Mouse (Mus musculus) thymus, postnatal 36 days (tissue): Measurements from ENCODE around the gene Scfd1.

Source experiments
- DNase-seq, 2 experiments: peaks; one replicate each; pipeline ENCODE4 v3.0.0; 2022; ENCODE audit warnings: mixed read lengths in 2 of 2

Gene Scfd1

DNA sequence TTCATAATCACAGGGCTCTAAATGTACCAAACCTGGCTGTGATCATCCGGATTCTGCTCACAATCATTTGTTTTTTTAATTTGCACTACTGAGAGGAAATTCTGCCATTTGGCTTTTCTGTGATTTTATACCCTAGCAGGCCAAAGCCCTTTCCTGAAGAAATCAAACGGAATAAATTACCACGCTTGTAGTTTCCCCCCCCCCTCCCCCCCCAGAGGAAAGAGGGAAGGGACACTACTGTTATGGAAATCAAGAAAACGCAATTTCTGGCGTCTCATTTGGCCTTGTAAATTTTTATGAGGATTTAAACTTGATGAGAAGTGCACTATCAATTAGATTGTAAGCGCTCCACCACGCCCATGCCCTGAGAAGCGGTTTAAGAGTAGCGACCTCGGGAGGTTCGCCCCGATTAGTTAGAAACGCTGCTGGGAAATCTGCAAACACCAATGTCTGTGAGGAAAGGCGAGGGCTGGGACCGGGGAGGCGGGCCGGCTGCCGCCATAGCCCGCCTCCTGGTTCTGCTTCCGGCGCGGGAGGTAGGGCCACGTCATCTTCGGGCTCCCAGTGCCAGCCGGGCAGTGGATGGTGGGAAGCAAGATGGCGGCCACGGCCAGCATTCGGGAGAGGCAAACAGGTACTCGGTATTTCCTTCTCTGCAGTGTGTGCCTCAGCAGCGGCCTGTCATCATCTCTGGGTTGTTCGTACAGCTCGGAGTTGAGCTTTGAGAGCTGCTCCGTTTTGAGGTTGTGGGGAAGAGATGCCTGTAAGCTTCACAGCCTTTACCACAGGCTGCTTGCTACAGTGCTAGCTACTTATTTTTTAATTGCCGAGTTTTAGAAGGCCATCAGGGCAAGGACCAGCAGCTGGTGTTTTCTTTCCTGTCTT is at the start of gene Scfd1:
Gene Scfd1 (plus strand): TSS at position 508 of the 885 bp plus-strand sequence.
- DNase-seq, result peak; percentile 87 to 91

- DNase-seq, result no peak
Observed at GRCm38 (mm10) chr12:51337014-51337413, 40.3 kb upstream of the Scfd1 start.

DNA sequence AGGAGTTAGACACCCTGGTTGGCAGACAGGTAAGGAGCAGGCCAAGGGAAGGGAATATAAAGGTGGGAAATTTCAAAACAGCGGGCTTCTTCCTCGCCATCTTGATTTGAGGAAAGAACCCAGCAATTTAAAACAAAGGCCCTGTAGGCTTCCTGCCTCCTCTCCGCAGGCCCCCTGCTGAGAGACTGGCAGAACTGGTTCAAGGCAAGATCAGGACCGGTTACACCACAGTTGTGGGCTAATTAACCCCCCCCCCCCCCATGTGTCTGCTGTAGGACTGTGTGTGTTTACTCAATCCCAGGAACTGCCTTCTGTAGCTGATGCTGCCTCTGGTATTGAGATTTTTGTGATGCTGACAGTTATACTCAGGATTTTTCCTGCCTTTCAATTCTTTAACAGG is 31.2 kb upstream of the Scfd1 start:
- no peak for DNase-seq

- DNase-seq, result peak; percentile 80 to 86
Observed at GRCm38 (mm10) chr12:51347988-51348697, 29.2 kb upstream of the Scfd1 start, which contains the start of gene G2e3. Gene G2e3, plus strand, starts transcription at chr12:51348061.

GRCm38 (mm10) chr12:51348698-51348998 is 28.7 kb upstream of the Scfd1 start:
- no peak for DNase-seq

- no peak for DNase-seq
Observed at GRCm38 (mm10) chr12:51355296-51355695, 22.0 kb upstream of the Scfd1 start.

GRCm38 (mm10) chr12:51361294-51361693 is 16.0 kb upstream of the Scfd1 start:
- no peak for DNase-seq

GRCm38 (mm10) chr12:51362898-51363297 is 14.4 kb upstream of the Scfd1 start:
- no peak for DNase-seq

DNA sequence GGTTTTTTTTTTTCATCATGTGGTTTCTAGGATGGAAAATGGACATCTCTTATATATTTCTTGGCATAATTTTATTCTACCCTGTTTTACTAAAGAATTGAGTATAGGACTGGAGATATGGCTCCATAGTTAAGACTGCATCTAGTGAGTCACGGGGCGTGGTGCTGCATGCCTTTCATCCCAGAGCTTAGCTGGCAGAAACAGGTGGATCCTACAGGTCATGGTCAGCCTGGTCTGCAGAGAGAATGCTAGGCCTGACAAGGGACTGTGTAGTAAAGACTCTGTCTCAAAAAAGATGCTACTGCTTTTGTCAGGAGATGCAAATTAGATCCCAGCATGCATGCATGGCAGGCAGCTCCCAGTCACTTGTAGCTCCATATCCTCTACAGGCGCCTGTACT is 8.8 kb upstream of the Scfd1 start:
- DNase-seq, result no peak

DNA sequence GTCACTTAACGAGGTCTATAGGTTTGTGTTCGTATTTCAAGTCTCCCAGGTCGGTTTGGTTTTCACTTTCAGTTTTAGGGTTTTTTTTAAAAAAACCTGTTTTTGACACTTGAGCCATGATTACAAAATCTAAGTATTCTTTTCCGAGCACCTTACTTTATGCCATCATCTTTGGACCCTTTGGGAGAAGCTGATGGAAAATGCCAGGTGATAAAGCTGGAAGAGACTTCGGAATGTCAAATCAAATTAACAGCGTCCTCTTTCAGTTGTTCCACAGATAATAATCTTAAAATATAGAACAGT is 529 bp downstream of the Scfd1 start:
- DNase-seq, result no peak

DNA sequence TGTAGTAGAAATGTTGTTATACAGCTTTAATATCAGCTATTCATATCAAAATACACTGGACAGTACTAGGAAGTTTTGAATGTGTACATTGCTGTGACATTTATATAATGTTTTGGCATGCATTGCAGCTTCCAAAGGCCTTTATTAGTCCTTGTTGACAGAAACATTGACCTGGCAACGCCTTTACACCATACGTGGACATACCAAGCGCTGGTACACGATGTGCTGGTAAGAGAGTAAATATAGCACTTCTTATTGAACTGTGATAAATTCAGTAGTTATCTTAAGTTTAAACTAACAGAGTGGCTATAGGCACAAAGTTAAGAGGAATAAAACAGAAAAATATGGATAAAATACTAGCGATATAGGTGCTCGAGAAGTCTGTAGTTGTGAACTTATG is 22.6 kb downstream of the Scfd1 start:
- no peak for DNase-seq

DNA sequence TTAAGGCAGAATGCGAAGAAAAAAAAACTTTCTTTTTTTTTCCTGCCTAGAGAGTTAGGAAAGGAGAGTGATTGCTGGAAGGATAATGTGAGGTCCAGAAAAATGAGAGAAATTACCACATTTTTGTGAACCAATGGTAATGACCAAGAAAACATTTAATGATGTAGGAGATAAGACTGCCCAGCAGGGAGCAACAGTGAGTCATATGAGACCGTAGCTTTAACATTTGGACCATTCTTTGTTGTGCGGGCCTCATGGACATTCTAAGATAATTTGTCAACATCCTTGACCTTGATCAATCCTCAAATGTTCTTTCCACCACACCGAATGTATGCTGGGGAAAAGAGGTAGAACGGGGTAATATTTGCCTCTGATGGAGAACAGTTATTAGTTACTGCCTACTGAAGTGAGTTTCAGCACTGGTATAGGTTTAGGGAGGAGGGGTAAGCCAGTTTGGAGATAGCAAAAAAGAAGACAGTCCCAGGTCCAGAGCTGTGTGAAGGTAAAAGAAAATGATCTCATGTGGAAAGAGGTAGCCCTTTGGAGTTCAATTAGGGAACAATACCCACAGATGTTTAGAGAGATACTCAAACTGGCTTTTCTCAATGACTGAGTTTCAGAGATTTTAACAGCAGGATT is 24.9 kb downstream of the Scfd1 start:
- no peak for DNase-seq

GRCm38 (mm10) chr12:51403987-51404586 is 26.8 kb downstream of the Scfd1 start:
- no peak for DNase-seq

DNA sequence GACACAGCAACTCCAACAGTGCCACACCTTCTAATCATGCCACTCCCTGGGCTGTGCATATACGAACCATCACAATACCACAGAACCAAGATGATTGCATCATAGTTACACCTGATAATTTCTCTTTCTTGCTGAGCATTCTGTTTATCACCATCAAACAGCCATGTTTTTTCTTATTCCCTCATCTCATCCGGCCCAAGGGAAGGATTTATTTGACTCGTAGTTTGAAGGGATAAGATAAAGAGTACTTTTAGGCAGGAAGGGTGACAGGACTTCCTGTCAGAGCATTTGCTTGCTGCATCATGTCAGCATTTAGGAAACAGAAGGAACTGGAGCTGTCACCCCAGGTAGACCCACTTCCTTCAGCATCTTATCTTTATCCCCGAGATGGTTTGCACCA is 34.1 kb downstream of the Scfd1 start:
- no peak for DNase-seq

- DNase-seq, result no peak
Observed at GRCm38 (mm10) chr12:51437541-51437940, 60.2 kb downstream of the Scfd1 start.

DNA sequence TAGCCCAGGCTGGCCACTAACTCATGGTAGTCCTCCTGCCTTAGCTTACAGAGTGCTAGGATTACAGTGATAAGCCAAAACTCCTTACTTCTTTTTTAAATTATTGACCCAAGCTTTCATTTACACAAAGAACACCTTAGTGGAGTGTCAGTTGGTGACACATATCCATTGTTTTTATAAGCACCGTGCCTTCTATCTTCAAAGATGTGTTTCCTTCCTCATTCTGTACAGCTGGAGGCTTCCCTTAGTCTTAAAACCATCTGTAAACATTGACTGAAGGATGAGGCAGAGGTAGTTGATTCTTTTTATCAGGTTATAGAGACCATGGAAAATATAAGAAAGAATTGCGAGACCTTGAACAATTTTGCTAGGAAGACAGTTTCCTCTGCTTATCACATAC is 61.0 kb downstream of the Scfd1 start:
- no peak for DNase-seq

DNA sequence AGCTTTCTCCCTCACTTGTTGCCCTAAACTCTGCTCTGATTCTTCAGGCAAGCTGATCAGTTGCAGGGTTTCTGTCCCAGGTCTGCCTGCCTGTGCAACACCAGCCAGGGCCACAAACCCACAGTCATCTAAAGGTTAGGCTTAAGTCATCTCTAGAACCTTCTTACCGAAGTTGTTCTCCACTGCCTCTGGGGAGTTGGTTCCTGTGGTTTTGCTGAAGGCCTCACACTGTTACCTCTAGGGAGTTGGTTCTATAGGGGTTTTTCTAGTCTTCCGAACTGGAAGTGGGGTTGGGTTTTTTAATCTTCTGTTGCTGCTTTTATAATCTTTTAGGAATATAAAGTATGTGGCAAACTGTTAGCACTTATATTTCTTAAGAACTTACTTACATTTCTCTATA is 72.0 kb downstream of the Scfd1 start:
- no peak for DNase-seq

DNA sequence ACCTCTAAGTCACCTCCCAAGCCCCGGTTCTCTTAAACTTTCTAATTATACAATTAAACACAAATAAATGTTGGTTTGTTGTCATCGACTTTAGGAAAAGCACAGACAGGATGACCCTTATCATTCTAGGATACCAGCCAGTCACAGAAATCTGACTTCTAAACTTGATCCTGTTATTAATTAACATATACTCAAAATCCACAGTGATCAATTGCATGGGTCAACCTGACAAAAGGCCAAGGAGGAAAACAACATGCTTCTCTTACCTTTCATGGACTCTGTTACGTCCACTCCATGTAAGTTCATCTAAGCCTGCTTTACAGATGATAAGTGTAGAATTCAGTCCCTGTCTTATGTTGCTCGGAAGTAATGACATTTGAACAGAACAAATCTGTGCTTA is 93.6 kb downstream of the Scfd1 start:
- no peak for DNase-seq

- DNase-seq, result no peak
Observed at GRCm38 (mm10) chr12:51481246-51481645, 103.9 kb downstream of the Scfd1 start.

DNA sequence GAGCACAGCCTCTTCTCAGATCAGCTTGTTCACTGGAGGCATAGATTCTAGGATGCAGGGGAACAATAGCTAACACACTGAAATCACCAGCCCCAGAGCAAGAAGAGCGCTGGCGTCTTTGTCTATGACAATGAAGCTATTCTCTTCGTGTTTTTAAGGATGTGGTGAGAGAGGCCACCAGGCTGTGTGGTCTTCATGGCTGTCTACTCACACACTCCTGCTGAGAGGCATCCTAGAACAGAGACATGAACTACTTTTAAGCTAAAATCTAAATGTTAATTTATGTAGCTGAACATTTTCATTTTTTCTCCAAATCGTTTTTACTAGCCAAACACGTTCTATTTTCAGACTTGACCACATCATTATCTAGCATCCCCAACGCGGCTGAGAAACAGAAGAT is 114.7 kb downstream of the Scfd1 start:
- no peak for DNase-seq

DNA sequence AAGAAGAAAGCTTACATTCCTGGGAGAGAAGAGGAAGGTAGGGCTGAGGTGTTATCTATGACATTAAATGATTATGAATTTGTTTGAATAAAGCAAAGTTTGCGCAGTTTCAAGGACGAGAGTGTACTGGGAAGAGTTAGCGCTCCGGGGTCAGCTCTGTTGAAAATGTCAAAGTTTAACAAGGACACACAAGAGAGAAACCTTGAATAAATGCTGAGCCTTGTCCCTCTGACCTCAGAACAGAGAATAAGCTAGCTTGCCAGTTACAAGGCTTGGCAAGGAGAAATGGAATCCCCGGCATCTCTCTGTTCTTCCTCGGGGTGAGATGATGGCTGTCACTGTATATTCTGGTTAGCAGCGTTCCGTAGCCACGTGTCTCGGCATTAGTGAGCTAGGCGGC is 116.2 kb downstream of the Scfd1 start:
- no peak for DNase-seq

GRCm38 (mm10) chr12:51494641-51495040 is 117.3 kb downstream of the Scfd1 start:
- DNase-seq, result no peak
